ENCODE assay signal across 8 mouse cellular contexts in the genomic region with DNA sequence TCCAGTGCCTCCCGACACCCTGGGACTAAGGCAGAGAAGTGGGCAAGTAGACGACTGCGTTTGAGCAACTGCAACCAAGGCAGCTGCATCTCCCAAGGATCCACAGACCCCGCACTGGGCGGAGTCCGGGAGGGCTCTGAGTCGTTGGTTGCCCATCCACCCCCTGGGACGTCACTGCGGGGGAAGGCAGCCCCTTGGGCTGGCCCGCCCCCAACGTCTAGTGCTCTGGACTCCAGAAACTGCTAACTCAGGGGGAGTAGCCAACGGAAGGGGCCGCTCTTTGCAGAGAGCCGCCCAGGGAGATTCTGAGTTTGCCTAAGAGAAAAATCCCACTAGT. TPM values are rescaled to one million over a fixed set of nuclear protein-coding genes. Genes with fewer than 3 reads are reported as not detected.
A peak's percentile ranks its signal among the peaks of the same experiment; 100 is the strongest.
DNase-seq lines count a peak whose midpoint lies in the region; ATAC-seq and TF ChIP-seq lines count a peak whose summit lies in the region.

A gene (minus strand): TSS at position 116 of the 337 bp plus-strand sequence.

- under 1% methylated on average over 14 of the region's 14 CpGs for WGBS in embryonic facial prominence, embryonic 12.5 days
- 2% methylated on average over 14 of the region's 14 CpGs for WGBS in heart, adult 2 months
- under 1% methylated on average over 14 of the region's 14 CpGs for WGBS in liver, embryonic 11.5 days

- ATAC-seq in embryonic facial prominence, embryonic 12.5 days (ENCODE audit: insufficient number of reproducible peaks, insufficient read depth, low FRiP score, low TSS enrichment): peak; percentile 96
- ATAC-seq in liver, embryonic 11.5 days (replicated peaks; ENCODE audit: low FRiP score): peak; percentile 92

- H3K9me3 ChIP-seq in embryonic facial prominence, embryonic 12.5 days: no peaks in the 10 kb centered on the region
- H3K9me3 ChIP-seq in liver, embryonic 11.5 days (ENCODE audit: control insufficient read depth, low read length): no peaks in the 10 kb centered on the region

- intact Hi-C loops in heart, adult 2 months (cut with DNase I): no loop called here

- TF ChIP-seq CTCF in heart, adult 2 months (IDR thresholded peaks at IDR 0.05): peak; percentile 35

- H3K4me1 ChIP-seq in embryonic facial prominence, embryonic 12.5 days: peaks cover 8% of the 10 kb centered on the region; the same call in 1 of the 2 replicates
- peaks cover 5% of the 10 kb centered on the region for H3K4me1 ChIP-seq in heart, adult 2 months (ENCODE audit: control insufficient read depth, insufficient read depth, low read length)
- peaks cover 15% of the 10 kb centered on the region for H3K4me1 ChIP-seq in liver, embryonic 11.5 days (replicated peaks; ENCODE audit: control insufficient read depth, insufficient read depth, low read length)

- TF ChIP-seq POLR2A in heart, adult 2 months (IDR thresholded peaks at IDR 0.05; ENCODE audit: insufficient read depth, low read depth, low read length): peak; percentile 89

- peak within 1 kb of the TSS; percentile 45 for H3K4me3 ChIP-seq in embryonic facial prominence, embryonic 12.5 days
- H3K4me3 ChIP-seq in heart, adult 2 months: peak within 1 kb of the TSS; percentile 45
- H3K4me3 ChIP-seq in liver, embryonic 11.5 days (ENCODE audit: low read depth, low read length): peak within 1 kb of the TSS; percentile 59

- H3K27ac ChIP-seq in embryonic facial prominence, embryonic 12.5 days: no peak within 1 kb of the TSS; the same call in 1 of the 2 replicates
- H3K27ac ChIP-seq in heart, adult 2 months: peak within 1 kb of the TSS; percentile 71
- no peak within 1 kb of the TSS for H3K27ac ChIP-seq in liver, embryonic 11.5 days (ENCODE audit: low read depth, low read length)

- H3K27me3 ChIP-seq in embryonic facial prominence, embryonic 12.5 days: 0 out of 2 replicates have a peak, but pooled peaks cover 3% of the 10 kb centered on the region
- no peaks in the 10 kb centered on the region for H3K27me3 ChIP-seq in heart, adult 2 months (ENCODE audit: control insufficient read depth, insufficient read depth, low read length)
- no peaks in the 10 kb centered on the region for H3K27me3 ChIP-seq in liver, embryonic 11.5 days (replicated peaks; ENCODE audit: control insufficient read depth, insufficient read depth, low read length)

- H3K36me3 ChIP-seq in embryonic facial prominence, embryonic 12.5 days: no peaks in the 10 kb centered on the region
- H3K36me3 ChIP-seq in heart, adult 2 months (ENCODE audit: control insufficient read depth, insufficient read depth, low read length): no peaks in the 10 kb centered on the region
- H3K36me3 ChIP-seq in liver, embryonic 11.5 days (ENCODE audit: control insufficient read depth, insufficient read depth, low read length): no peaks in the 10 kb centered on the region

- peak within 1 kb of the TSS; percentile 43 for H3K9ac ChIP-seq in embryonic facial prominence, embryonic 12.5 days
- H3K9ac ChIP-seq in heart, adult 2 months (ENCODE audit: low read depth, low read length): peak within 1 kb of the TSS; percentile 67
- peak within 1 kb of the TSS; percentile 13 for H3K9ac ChIP-seq in liver, embryonic 11.5 days (ENCODE audit: low read depth, low read length)

- no peaks in the 10 kb centered on the region for H3K79me2 ChIP-seq in heart, adult 2 months (replicated peaks; ENCODE audit: control insufficient read depth, insufficient read depth, low read length)

- H3K4me2 ChIP-seq in embryonic facial prominence, embryonic 12.5 days (replicated peaks): peak within 1 kb of the TSS; percentile 78
- peak within 1 kb of the TSS; percentile 86 for H3K4me2 ChIP-seq in liver, embryonic 11.5 days

- peak; percentile 26 for DNase-seq in cerebellum, adult 11-12 months
- DNase-seq in cerebellum, adult 8-10 months: no peak
- peak; percentile 89 to 91 for DNase-seq in heart, adult 2 months
- DNase-seq in kidney, adult 18-20 months: peak; percentile 70
- DNase-seq in liver, embryonic 11.5 days (ENCODE audit: low spot score): peak; percentile 86
- DNase-seq in monocyte, adult 2 months (ENCODE audit: low read depth in 1 of 2, low spot score in 2 of 2): peak; percentile 30
- DNase-seq in spleen, postnatal 4 days (ENCODE audit: low spot score in 2 of 2): peak; percentile 55 to 71

- no peak for TF ChIP-seq EP300 in heart, adult 2 months (IDR thresholded peaks at IDR 0.05; ENCODE audit: insufficient read depth, low read depth, low read length)

RNA-seq across cellular contexts. Expression of the gene that starts here (rescaled TPM):
- 3.5 and 5.1 TPM in 2 replicates for polyA plus RNA-seq in embryonic facial prominence, embryonic 12.5 days (2016; fragmentation: Nextera tagmentation; extraction: Ambion mirVana)
- total RNA-seq in heart, adult 2 months (2021): 1 to 10 TPM; 7.6 to 7.7 TPM
- 3.0 and 3.1 TPM in 2 replicates for polyA plus RNA-seq in heart, adult 2 months (2012; rRNA removed)
- 1.7 and 2.8 TPM in 2 replicates for polyA plus RNA-seq in liver, embryonic 11.5 days (2014; fragmentation: Nextera tagmentation; extraction: Ambion mirVana)

Comparison
In these comparisons a context has a peak if more than half of its experiments do, and no peak if none do; other contexts are left out.
1. H3K9ac ChIP-seq: peak in every context shown above with its lines; median percentile 67 in heart, adult 2 months; 43 in embryonic facial prominence, embryonic 12.5 days; 13 in liver, embryonic 11.5 days.